Mouse (Mus musculus): ENCODE results near the gene Fam120b. TPM values are rescaled to one million over a fixed set of nuclear protein-coding genes. Genes with fewer than 3 reads are reported as not detected.

Fam120b gene
- total RNA-seq, 2 experiments from 2014 or later: 39.8 to 40.4 TPM

Other genes starting within 250 kb of the Fam120b start
- 10 to 100 TPM; 18.9 to 20.8 TPM for gene Dll1, start 19.3 kb upstream of the Fam120b start, total RNA-seq (2021)
- 100 to 1,000 TPM; 135 to 138 TPM for gene Psmb1, start 103.5 kb downstream of the Fam120b start, total RNA-seq (2021)
- gene Tbp, start 103.7 kb downstream of the Fam120b start, total RNA-seq (2021): 10 to 100 TPM; 38.1 to 38.4 TPM
- gene Pdcd2, start 131.1 kb downstream of the Fam120b start, total RNA-seq (2021): 10 to 100 TPM; 23.2 to 24.3 TPM
- gene Prdm9, start 168.2 kb downstream of the Fam120b start, total RNA-seq (2021): 1 to 10 TPM; 2.8 to 3.2 TPM

Data from left cerebral cortex, postnatal 4 days (tissue).